Mouse (Mus musculus) T-helper 2 cell (primary cell): ENCODE measurements around the gene Kcna10.

Experiments
- in situ Hi-C: fragments of 300-600 bp; cut with MboI, MseI; formaldehyde crosslinking; loops from one replicate; pipeline ENCODE4 v1.15.1; 2025; ENCODE audit warnings: high pct_unique_total_duplicates

Gene Kcna10

DNA sequence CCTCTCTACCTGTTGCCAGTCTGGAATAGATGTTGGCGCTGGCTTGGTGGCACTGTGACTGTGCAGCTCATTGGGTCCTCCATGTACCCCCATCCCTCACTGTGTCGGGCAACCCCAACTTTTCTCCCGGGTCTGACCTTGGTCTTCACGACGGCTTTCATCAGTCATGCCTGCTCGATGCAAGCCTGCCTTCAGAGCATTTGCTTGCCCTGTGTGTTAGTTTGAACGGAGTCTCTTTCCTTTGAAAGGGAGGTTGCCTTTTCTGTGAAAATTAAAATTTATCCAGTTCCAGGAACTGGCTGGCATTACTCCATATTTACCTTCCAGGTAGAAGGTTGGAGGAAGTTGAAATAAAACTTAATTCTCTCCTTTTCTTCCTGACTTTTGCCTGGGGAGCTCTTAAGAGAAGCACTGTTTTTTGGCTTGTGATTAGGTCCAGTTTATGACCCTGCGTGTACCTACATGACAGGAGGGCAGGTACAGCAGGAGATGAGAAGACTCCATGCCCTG lies 55.7 kb downstream of the Kcna10 start:
- in situ Hi-C loops, result loop anchor here (25.0 kb wide), 1 partner anchor 649 kb away; the partner anchor contains the start of genes Eps8l3 and Gstm5

DNA sequence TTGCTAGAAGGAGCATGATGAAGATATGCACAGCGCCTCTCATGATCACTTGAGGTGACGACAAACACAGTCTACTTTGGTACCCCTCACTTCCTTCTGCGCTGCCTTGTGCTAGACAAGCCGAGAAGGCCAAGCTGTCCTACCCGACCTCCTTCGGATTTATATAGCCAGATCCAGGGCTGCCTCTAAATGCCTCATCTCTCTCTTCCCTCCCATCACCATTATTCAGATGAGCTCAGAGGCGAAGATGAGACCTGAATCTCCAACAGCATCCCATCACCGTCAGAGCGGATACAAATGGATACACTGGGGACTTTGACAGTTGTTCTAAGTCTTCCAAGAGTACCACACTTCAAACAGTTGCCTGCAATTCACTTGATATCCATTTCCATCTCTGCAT lies 56.8 kb downstream of the Kcna10 start, which contains the start of gene Prok1:
Prok1 (minus strand) TSS at position 101 of the 400 bp plus-strand sequence.
- in situ Hi-C loops, result loop anchor here (25.0 kb wide), 1 partner anchor 648 kb away; the partner anchor contains the start of genes Eps8l3 and Gstm5

DNA sequence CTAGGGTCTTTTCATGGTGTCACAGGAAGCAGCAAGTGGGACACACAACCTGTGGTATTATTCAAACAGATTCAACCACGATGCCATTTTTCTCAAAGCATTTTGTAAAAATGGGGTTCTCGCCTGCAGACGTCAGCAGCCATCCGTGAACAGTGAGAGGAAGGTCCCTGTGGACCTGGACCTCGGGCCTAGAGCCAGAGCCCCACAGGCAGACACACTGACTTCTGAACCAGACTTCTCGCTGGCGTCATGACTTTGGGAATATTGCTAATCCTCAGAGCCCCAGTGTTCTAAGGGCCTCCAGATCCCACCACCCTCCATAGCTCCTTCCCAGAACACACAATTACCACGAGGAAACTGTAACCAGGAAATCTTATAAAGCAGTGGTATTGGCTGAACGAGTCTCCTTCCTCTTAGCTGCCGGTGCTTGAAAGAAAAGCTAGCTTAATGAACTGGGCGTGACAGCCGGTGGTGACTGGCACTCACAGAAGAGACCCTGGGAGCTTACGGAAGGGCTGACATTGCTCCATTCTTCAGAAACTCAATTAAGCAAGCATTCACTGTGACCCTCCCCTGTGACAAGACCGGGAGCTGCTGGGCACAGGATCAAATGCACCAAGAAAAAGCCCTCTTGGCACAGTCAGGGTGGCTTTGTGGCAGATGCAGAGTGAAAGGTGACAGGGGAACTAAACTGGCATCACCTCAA lies 58.7 kb downstream of the Kcna10 start:
- in situ Hi-C loops, result loop anchor here (25.0 kb wide), 1 partner anchor 646 kb away; the partner anchor contains the start of genes Eps8l3 and Gstm5
